Mouse (Mus musculus) embryonic fibroblast, embryonic 13.5 days (primary cell): ENCODE data around the gene Mthfr. TPM values are rescaled to one million over a fixed set of nuclear protein-coding genes. Genes with fewer than 3 reads are reported as not detected.
A peak's percentile ranks its signal among the peaks of the same experiment; 100 is the strongest.

Experiments used
- H3K27ac ChIP-seq: 2 replicates; pipeline ENCODE4 v1.5.1; 2012; ENCODE audit warnings: low read length, control low read depth, inconsistent platforms; ENCODE audit not compliant: insufficient read depth
- H3K4me1 ChIP-seq: 2 replicates; pipeline ENCODE4 v1.6.1; 2011; ENCODE audit warnings: low read length; ENCODE audit not compliant: control insufficient read depth, insufficient read depth
- H3K4me3 ChIP-seq: 2 replicates; pipeline ENCODE4 v1.5.1; 2011; ENCODE audit warnings: mild to moderate bottlenecking, control low read depth, low read length; ENCODE audit not compliant: insufficient read depth
- CTCF ChIP-seq: IDR thresholded peaks from 2 replicates; pipeline ENCODE4 v1.5.1; 2011; ENCODE audit warnings: mild to moderate bottlenecking, control low read depth, low read length, moderate library complexity, borderline replicate concordance; ENCODE audit not compliant: insufficient read depth
- POLR2A ChIP-seq: IDR thresholded peaks from 2 replicates; pipeline ENCODE4 v1.6.1; 2011; ENCODE audit warnings: low read depth, mild to moderate bottlenecking, control low read depth, low read length, moderate library complexity
- polyA plus RNA-seq: library from polyadenylated mRNA; stranded (reverse); fragments of >200 nt; gene quantifications from 2 replicates; pipeline ENCODE4 v1.2.4, GENCODE M21; 2011; ENCODE audit warnings: low read depth; ENCODE audit not compliant: missing spikeins, insufficient read length

The Mthfr gene
- polyA plus RNA-seq, 1 experiment: 45.1 TPM

GRCm38 (mm10) chr4:148085907-148086305 lies 47.0 kb downstream of the Mthfr start:
- H3K27ac ChIP-seq: no peak overlapping the region
- 0 out of 2 replicates have a peak, but pooled peaks cover 2% of the 10 kb centered on the region for H3K4me1 ChIP-seq
- no peak overlapping the region for H3K4me3 ChIP-seq
- TF ChIP-seq POLR2A: no peak
- no peak for TF ChIP-seq CTCF

- Histone ChIP-seq H3K27ac (0 out of 2 replicates have a peak overlapping the region, but pooled peaks have one; percentile 0), H3K4me3 (peak overlapping the region; percentile 56), H3K4me1 (0 out of 2 replicates have a peak, but pooled peaks cover 2% of the 10 kb centered on the region)
- no peak for TF ChIP-seq CTCF
- TF ChIP-seq POLR2A: peak; percentile 28; the same call in 1 of the 2 replicates
Observed at GRCm38 (mm10) chr4:148087091-148087906, 48.4 kb downstream of the Mthfr start.

GRCm38 (mm10) chr4:148087907-148088527 lies 49.1 kb downstream of the Mthfr start, which contains the start of gene Agtrap:
Gene Agtrap (minus strand): TSS chr4:148088031.
- H3K27ac ChIP-seq: 0 out of 2 replicates have a peak within 1 kb of the TSS, but pooled peaks have one; percentile 0
- H3K4me3 ChIP-seq: peak within 1 kb of the TSS; percentile 56
- 0 out of 2 replicates have a peak, but pooled peaks cover 2% of the 10 kb centered on the region for H3K4me1 ChIP-seq
- TF ChIP-seq CTCF (no peak), POLR2A (peak; percentile 54; the same call in 1 of the 2 replicates)

- TF ChIP-seq CTCF: no peak
- TF ChIP-seq POLR2A: no peak
- no peak overlapping the region for H3K4me3 ChIP-seq
- H3K4me1 ChIP-seq: 0 out of 2 replicates have a peak, but pooled peaks cover 2% of the 10 kb centered on the region
- H3K27ac ChIP-seq: no peak overlapping the region
Observed at GRCm38 (mm10) chr4:148089166-148089565, 50.3 kb downstream of the Mthfr start.

GRCm38 (mm10) chr4:148091181-148091580 lies 52.3 kb downstream of the Mthfr start:
- Histone ChIP-seq H3K4me3 (no peak overlapping the region), H3K27ac (no peak overlapping the region), H3K4me1 (0 out of 2 replicates have a peak, but pooled peaks cover 2% of the 10 kb centered on the region)
- no peak for TF ChIP-seq POLR2A
- no peak for TF ChIP-seq CTCF

- TF ChIP-seq CTCF: no peak
- TF ChIP-seq POLR2A: no peak
- Histone ChIP-seq H3K27ac (no peak overlapping the region), H3K4me3 (no peak overlapping the region), H3K4me1 (no peaks in the 10 kb centered on the region)
Observed at GRCm38 (mm10) chr4:148092551-148093271, 53.8 kb downstream of the Mthfr start.

GRCm38 (mm10) chr4:148094161-148094560 lies 55.3 kb downstream of the Mthfr start:
- Histone ChIP-seq H3K4me3 (no peak overlapping the region), H3K4me1 (no peaks in the 10 kb centered on the region), H3K27ac (no peak overlapping the region)
- TF ChIP-seq CTCF (no peak), POLR2A (no peak)

GRCm38 (mm10) chr4:148095081-148095480 lies 56.2 kb downstream of the Mthfr start:
- no peaks in the 10 kb centered on the region for H3K4me1 ChIP-seq
- no peak for TF ChIP-seq POLR2A
- H3K4me3 ChIP-seq: no peak overlapping the region
- H3K27ac ChIP-seq: no peak overlapping the region

- TF ChIP-seq CTCF: no peak
- TF ChIP-seq POLR2A: no peak
- no peak overlapping the region for H3K4me3 ChIP-seq
- H3K4me1 ChIP-seq: no peaks in the 10 kb centered on the region
- H3K27ac ChIP-seq: no peak overlapping the region
Observed at GRCm38 (mm10) chr4:148097936-148098335, 59.1 kb downstream of the Mthfr start.
